Mouse (Mus musculus): ENCODE measurements around the gene Cdr2l.

Cdr2l gene

DNA sequence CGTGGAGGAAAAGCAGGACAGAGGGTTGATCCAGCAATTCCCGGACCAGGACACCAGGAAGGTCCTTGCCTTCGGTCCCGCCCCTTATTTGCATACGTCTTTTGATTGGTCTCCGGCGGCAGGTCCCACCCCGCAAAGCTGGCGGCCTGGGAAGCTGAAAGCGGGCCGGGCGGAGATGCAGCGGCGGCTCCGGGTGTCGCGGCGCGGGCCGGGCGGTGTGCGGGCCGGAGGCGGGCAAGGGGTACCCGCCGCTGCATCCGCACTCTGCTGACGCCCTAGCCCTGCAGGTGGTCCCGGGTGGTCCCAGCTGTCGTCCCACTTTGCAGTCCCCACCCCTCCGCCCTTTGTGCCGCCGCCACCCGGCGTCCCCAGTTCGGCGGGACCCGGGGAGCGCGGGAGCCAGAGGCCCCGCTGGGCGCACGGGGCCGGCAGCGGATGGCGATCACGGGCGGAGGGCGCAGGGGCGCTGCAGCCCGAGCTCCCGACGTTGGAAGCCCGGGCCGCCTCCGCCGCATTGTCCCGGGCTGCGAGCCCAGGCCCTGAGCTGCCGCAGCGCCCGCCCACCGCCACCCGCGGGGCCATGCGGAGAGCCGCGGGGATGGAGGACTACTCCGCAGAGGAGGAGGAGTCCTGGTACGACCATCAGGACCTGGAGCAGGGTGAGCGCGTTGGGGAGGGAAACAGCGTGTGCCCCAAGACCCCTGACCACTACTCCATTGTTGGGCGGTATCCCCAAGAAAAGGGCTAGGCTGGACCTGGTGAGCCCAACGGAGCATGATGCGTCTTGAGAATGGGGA is at the start of gene Cdr2l:
Cdr2l (plus strand) TSS at position 174 of the 797 bp plus-strand sequence.
- no peak for DNase-seq (ENCODE audit: low spot score)

- DNase-seq (ENCODE audit: low spot score), result no peak
These were observed 47.2 kb upstream of the Cdr2l start, which contains the start of gene Otop3 for GRCm38 (mm10) chr11:115334531-115334930. Gene Otop3 (plus strand): TSS chr11:115334731.

- no peak for DNase-seq (ENCODE audit: low spot score)
These were observed 46.5 kb upstream of the Cdr2l start for GRCm38 (mm10) chr11:115335223-115335622.

- DNase-seq (ENCODE audit: low spot score), result no peak
These were observed 45.6 kb upstream of the Cdr2l start for GRCm38 (mm10) chr11:115336115-115336514.

GRCm38 (mm10) chr11:115337350-115337749 is 44.4 kb upstream of the Cdr2l start:
- no peak for DNase-seq (ENCODE audit: low spot score)

DNA sequence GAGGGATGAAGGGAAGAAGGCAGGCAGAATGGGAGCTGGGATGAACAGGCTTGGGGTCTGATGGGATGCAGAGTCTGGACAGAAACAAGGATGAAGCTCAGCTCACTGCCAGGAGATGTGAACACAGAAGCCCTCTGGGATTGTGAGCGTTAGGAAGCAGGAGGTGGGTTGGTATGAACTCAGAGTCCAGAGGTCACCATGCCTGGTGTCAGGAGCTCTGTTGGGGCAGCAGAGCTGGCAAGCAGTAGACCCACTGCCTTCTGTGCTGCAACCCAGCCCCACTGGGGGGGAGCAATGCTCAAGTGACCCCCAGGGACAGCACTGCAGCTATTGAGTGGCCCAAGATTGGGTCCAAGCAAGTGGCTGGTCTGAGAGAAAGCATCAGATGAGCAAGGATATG is 43.9 kb upstream of the Cdr2l start:
- DNase-seq (ENCODE audit: low spot score), result no peak

- DNase-seq (ENCODE audit: low spot score), result no peak
These were observed 40.5 kb upstream of the Cdr2l start for GRCm38 (mm10) chr11:115341246-115341645.

DNA sequence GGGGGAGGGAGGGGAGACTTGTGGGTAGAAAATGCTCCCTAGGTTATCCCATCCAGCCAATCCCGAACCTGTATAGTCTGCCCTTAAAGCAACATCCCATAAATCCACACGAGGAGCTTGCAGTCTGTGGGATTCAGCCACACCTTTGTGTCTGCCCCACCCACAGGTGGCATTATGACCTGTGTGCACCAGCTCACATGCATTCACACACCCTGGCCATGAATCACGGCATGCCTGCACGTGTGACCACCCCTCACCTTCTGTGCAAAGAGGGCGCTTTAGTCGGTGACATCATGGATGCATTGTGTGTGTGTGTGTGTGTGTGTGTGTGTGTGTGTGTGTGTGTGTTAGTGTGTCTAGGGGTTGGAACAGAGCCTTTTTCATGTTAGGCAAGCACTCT is 39.9 kb upstream of the Cdr2l start:
- no peak for DNase-seq (ENCODE audit: low spot score)

- DNase-seq (ENCODE audit: low spot score), result no peak
These were observed 36.7 kb upstream of the Cdr2l start for GRCm38 (mm10) chr11:115344967-115345366.

DNA sequence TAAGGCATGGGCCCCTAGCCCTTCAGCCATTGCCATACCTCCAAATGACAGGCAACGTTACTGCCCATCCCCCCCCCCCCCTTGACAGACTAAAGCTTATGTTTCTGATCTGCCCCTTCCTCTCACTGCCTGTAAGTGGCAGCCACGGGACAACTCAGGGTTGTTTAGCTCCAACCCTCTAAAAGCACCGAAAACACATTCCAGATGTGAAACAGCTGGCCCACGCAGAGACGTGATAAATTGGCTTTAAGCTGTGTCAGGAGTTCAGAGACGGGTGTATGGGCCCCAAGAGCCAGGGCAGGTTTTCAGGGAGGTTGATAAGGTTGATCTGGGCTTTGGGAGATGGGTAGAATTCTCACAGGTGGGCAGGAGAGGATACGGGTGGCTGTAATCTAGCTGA is 36.2 kb upstream of the Cdr2l start:
- DNase-seq (ENCODE audit: low spot score), result no peak

GRCm38 (mm10) chr11:115348681-115349248 is 33.0 kb upstream of the Cdr2l start:
- DNase-seq (ENCODE audit: low spot score), result no peak

- no peak for DNase-seq (ENCODE audit: low spot score)
These were observed 31.7 kb upstream of the Cdr2l start for GRCm38 (mm10) chr11:115349976-115350375.

- DNase-seq (ENCODE audit: low spot score), result no peak
These were observed 28.3 kb upstream of the Cdr2l start for GRCm38 (mm10) chr11:115353375-115353774.

- DNase-seq (ENCODE audit: low spot score), result no peak
These were observed 27.5 kb upstream of the Cdr2l start for GRCm38 (mm10) chr11:115354183-115354582.

DNA sequence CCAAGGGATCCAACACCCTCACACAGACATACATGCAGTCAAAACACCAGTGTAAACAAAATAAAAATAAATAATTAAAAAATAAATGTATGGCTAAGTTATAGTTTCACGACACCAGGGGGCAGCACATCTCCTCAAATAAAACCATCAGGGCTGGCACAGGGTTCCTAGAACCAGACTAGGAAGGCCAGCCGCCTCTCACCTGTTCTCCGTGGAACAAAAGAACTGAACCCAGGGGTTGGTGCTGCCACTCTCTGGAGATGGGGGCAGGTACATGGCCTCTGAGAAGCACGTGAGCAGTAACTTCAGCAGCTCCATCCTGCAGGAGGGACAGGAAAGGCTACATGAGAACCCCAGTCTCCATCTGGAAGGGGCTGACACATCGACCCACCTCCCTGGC is 23.2 kb upstream of the Cdr2l start:
- no peak for DNase-seq (ENCODE audit: low spot score)

GRCm38 (mm10) chr11:115359293-115359692 is 22.4 kb upstream of the Cdr2l start:
- no peak for DNase-seq (ENCODE audit: low spot score)

GRCm38 (mm10) chr11:115359726-115360125 is 22.0 kb upstream of the Cdr2l start:
- no peak for DNase-seq (ENCODE audit: low spot score)

- no peak for DNase-seq (ENCODE audit: low spot score)
These were observed 17.6 kb upstream of the Cdr2l start for GRCm38 (mm10) chr11:115364136-115364535.

DNA sequence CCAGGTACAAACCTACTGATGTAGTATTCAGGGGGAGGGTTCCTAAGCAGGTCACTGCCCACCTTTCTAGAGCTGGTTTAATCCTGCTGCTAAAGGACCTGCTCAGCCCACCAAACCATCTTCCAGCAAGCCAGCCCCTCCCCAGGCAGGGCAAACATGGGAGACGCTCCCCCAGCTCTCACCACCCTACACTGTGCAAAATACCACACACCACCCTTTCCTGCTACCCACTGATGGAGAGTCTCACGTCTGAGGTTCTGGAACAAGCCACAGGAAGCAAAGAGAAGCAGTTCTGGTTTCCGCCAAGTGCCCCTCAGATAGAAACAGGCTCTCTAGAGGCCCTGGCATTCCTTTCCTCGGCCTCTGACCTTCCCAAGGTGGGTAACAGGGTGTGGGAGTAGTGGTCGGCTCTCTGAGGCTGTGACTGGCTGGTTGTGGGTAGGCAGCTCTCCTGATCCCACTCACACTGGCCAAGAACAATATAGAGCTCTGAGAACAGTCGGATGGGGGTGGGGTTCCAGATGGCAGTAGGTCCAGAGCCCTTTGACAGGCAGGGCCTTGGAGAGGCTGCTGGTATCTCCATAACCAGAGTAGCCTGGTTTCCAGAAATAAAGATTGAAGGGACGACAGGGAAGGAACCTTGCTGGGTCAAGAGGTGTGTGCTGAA is 15.5 kb upstream of the Cdr2l start:
- no peak for DNase-seq (ENCODE audit: low spot score)

DNA sequence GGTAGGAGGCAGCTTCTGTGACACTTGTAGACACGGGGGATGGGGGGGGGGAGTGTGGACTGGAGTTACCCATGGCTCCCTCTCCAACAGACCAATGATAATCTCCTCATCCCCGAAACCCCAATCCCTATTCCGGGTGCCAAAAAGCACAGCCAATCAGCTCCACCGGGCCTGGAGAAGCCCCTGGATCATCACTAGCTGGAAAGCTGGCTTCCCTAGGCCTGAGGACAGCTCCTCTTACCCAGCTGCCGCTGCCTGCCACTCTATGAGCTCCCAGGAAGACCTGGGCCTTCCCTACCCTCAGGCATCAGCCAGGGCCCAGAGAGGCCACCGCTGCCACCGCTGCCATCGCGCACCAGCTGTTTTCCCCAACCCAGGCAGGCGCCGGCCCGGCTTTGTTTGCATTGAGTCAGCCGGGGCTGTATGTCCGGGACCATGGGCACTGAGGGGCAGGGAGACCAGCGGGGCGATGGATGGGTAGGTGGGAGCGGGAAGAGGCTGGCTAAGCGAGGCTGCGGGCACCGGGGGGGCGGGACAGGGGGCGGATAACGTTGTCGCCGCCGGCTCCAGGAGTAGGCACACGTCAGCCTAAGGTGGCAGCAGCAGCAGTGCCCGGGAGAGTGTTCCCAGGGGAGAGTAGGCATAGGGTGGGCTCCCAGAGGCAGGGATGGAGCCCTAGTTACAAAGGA is 14.9 kb upstream of the Cdr2l start:
- no peak for DNase-seq (ENCODE audit: low spot score)

- DNase-seq (ENCODE audit: low spot score), result no peak
These were observed 14.2 kb upstream of the Cdr2l start, which contains the start of gene Hid1 for GRCm38 (mm10) chr11:115367395-115367944. Gene Hid1 (minus strand): TSS chr11:115367756.

DNA sequence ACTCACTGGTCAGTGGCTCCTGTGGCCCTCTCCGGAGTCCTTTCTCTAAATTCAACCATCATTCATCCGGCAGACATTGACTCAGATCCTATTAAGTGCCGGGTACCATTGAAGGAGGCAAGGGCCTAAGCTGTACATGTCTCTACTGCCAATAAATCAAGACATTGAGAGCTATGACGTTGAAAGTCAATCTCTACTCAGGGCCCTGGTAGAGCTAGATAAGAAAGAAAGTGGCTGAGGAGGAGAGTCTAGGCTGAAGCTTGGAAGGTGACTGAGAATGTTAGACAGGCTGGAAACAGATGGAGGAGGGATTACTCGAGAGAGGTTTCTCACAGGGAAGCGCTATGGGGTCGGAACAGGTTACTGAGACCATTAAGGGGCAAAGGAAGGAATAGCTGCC is 11.3 kb upstream of the Cdr2l start:
- DNase-seq (ENCODE audit: low spot score), result no peak
